Comparison of ENCODE assay signal across 8 mouse cellular contexts in genomic region chr14:72835158-72835557, GRCm38 (mm10).
"Had no signal": no experiment of that assay in that cellular context is flagged by ENCODE, and none has a peak within 500 bp of the region (broad histone marks: within the 10 kb centered on the region; RNA-seq: fewer than 3 reads in every experiment).

No protein-coding gene starts in this region.

- DNase-seq: kidney, postnatal 10 days; kidney, postnatal 36 days; layer of hippocampus, postnatal 36 days; liver, postnatal 0 days; lung, embryonic 14.5 days; thymus, adult 2 months; thymus, postnatal 14 days; thymus, postnatal 4 days had no signal
